ENCODE assay signal across 10 mouse cellular contexts in the genomic region with DNA sequence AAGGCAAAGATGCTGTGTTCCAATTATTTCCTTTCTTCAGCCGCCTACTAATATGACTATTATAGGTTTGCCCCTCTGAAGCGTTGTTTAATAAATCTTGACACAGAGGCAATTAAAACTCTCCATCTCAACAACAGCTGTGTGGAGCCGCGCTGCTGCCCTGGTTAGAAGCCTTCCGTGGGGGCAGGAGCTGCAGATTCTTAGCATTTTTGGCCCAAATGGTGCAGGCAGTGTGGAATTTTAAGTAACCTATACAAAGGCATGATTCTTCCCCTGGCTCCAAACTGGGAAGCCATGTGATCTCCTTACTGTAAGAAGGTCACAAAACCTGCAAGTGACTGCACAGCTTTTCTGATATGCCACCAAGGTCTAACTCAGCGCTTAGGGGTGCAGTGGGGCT.
A peak's percentile ranks its signal among the peaks of the same experiment; 100 is the strongest.
DNase-seq lines count a peak whose midpoint lies in the region; ATAC-seq and TF ChIP-seq lines count a peak whose summit lies in the region.
"Had no signal": no experiment of that assay in that cellular context is flagged by ENCODE, and none has a peak within 500 bp of the region (broad histone marks: within the 10 kb centered on the region; RNA-seq: fewer than 3 reads in every experiment).

No protein-coding gene starts in this region.

- no peak for TF ChIP-seq CTCF in layer of hippocampus, adult 2 months (conservative IDR thresholded peaks at IDR 0.05)
- TF ChIP-seq CTCF in midbrain, postnatal 0 days (IDR thresholded peaks at IDR 0.05) = no peak

- ATAC-seq in midbrain, postnatal 0 days (ENCODE audit: low FRiP score) = peak; percentile 70; the same call in 1 of the 2 replicates

- peaks cover 19% of the 10 kb centered on the region for H3K4me1 ChIP-seq in embryonic facial prominence, embryonic 10.5 days
- no peaks in the 10 kb centered on the region for H3K4me1 ChIP-seq in midbrain, postnatal 0 days (ENCODE audit: insufficient read depth, low read length)

- peak overlapping the region; percentile 57; the same call in 1 of the 2 replicates for H3K27ac ChIP-seq in layer of hippocampus, adult 2 months
- peak overlapping the region; percentile 69; the same call in 1 of the 2 replicates for H3K27ac ChIP-seq in embryonic facial prominence, embryonic 10.5 days (replicated peaks)
- peak overlapping the region; percentile 52 for H3K27ac ChIP-seq in midbrain, postnatal 0 days (ENCODE audit: low read depth, low read length)
- H3K27ac ChIP-seq: liver, embryonic 13.5 days had no signal

- H3K4me2 ChIP-seq in midbrain, postnatal 0 days (ENCODE audit: low read depth, low read length, poor library complexity, severe bottlenecking) = no peak overlapping the region
- H3K4me2 ChIP-seq: heart, embryonic 11.5 days; liver, embryonic 13.5 days had no signal

- H3K27me3 ChIP-seq in embryonic facial prominence, embryonic 10.5 days (replicated peaks; ENCODE audit: low read depth, poor library complexity, severe bottlenecking) = no peaks in the 10 kb centered on the region
- no peaks in the 10 kb centered on the region for H3K27me3 ChIP-seq in midbrain, postnatal 0 days (ENCODE audit: insufficient read depth, low read length)
- H3K27me3 ChIP-seq: liver, embryonic 13.5 days had no signal

- H3K9ac ChIP-seq in midbrain, postnatal 0 days (replicated peaks; ENCODE audit: low read length, poor library complexity, severe bottlenecking) = no peak overlapping the region
- H3K9ac ChIP-seq: liver, embryonic 13.5 days had no signal

- H3K9me3 ChIP-seq in embryonic facial prominence, embryonic 10.5 days = peaks cover 3% of the 10 kb centered on the region; the same call in 1 of the 2 replicates
- no peaks in the 10 kb centered on the region for H3K9me3 ChIP-seq in midbrain, postnatal 0 days (ENCODE audit: low read length)
- H3K9me3 ChIP-seq: liver, embryonic 13.5 days had no signal

- WGBS in embryonic facial prominence, embryonic 10.5 days = 62% methylated on average over 6 of the region's 6 CpGs
- 48% methylated on average over 6 of the region's 6 CpGs for WGBS in midbrain, postnatal 0 days

- H3K36me3 ChIP-seq in embryonic facial prominence, embryonic 10.5 days (replicated peaks) = no peaks in the 10 kb centered on the region
- H3K36me3 ChIP-seq in midbrain, postnatal 0 days (ENCODE audit: insufficient read depth, low read length) = no peaks in the 10 kb centered on the region
- H3K36me3 ChIP-seq: liver, embryonic 13.5 days had no signal

- DNase-seq in layer of hippocampus, adult 2 months (ENCODE audit: low spot score in 2 of 2) = no peak
- DNase-seq in layer of hippocampus, adult 18-20 months (ENCODE audit: low spot score in 2 of 2) = no peak
- peak; percentile 36 for DNase-seq in embryonic facial prominence, embryonic 10.5 days (ENCODE audit: low spot score)
- DNase-seq in forelimb bud, embryonic 11.5 days (ENCODE audit: low read depth, low spot score) = peak; percentile 64
- DNase-seq in midbrain, postnatal 0 days (ENCODE audit: low spot score) = peak; percentile 59
- DNase-seq in adrenal gland, adult 8-10 months = no peak
- DNase-seq in thymus, postnatal 14 days = no peak
- DNase-seq: cerebellum, postnatal 10 days; liver, embryonic 13.5 days had no signal

- H3K4me3 ChIP-seq in layer of hippocampus, adult 2 months = no peak overlapping the region
- no peak overlapping the region for H3K4me3 ChIP-seq in embryonic facial prominence, embryonic 10.5 days
- no peak overlapping the region for H3K4me3 ChIP-seq in midbrain, postnatal 0 days (ENCODE audit: low read depth, low read length)
- H3K4me3 ChIP-seq: liver, embryonic 13.5 days had no signal

Comparison
In these comparisons a context has a peak if more than half of its experiments do, and no peak if none do; other contexts are left out.
1. DNase-seq: peak in embryonic facial prominence, embryonic 10.5 days (single experiment), forelimb bud, embryonic 11.5 days (single experiment) and midbrain, postnatal 0 days (single experiment); none in layer of hippocampus, adult 2 months (0 of 2), layer of hippocampus, adult 18-20 months (0 of 2), adrenal gland, adult 8-10 months (single experiment) and thymus, postnatal 14 days (single experiment).
2. Peak in every context shown above with its lines, with median percentiles within 50 percentile points of each other: H3K27ac ChIP-seq.